In the genomic region with DNA sequence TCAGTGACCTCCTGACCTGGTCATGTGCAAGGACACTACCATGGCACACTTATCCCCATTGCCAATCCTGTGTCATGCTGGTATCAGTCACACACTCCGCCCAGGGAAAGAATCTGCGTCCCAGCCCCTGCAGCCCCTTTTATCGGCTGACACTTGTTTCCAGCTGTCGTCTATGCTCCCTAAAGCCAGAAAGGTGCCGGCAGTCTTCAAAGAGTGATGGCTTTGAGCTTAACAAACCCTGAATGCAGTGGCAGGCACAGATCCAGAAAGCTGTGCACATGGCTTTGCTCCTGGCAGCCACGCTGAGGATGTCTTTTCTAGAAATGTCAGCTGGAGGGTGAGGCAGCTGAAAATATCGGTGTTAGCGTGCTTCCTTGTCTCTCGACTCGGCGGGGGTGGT, we compare ENCODE assay signal across 10 mouse cellular contexts.
DNase-seq lines count a peak whose midpoint lies in the region; ATAC-seq and TF ChIP-seq lines count a peak whose summit lies in the region.
"Had no signal": no experiment of that assay in that cellular context is flagged by ENCODE, and none has a peak within 500 bp of the region (broad histone marks: within the 10 kb centered on the region; RNA-seq: fewer than 3 reads in every experiment).

No protein-coding gene starts in this region.

- H3K27ac ChIP-seq in gastrocnemius, adult 2 months = no peak overlapping the region
- no peak overlapping the region for H3K27ac ChIP-seq in lung, embryonic 14.5 days (ENCODE audit: low read depth)
- peak overlapping the region; percentile 53 for H3K27ac ChIP-seq in heart, embryonic 15.5 days
- H3K27ac ChIP-seq in midbrain, embryonic 16.5 days (ENCODE audit: low read length) = peak overlapping the region; percentile 39
- H3K27ac ChIP-seq: lung, embryonic 15.5 days had no signal

- H3K4me1 ChIP-seq in lung, embryonic 14.5 days (ENCODE audit: insufficient read depth) = peaks cover 6% of the 10 kb centered on the region; the same call in 1 of the 2 replicates
- H3K4me1 ChIP-seq in heart, embryonic 15.5 days (replicated peaks) = peaks cover 58% of the 10 kb centered on the region
- peaks cover 14% of the 10 kb centered on the region for H3K4me1 ChIP-seq in midbrain, embryonic 16.5 days (ENCODE audit: control insufficient read depth, insufficient read depth, low read length)

- no peak overlapping the region for H3K9ac ChIP-seq in lung, embryonic 14.5 days
- H3K9ac ChIP-seq in heart, embryonic 15.5 days = no peak overlapping the region
- 0 out of 2 replicates have a peak overlapping the region, but pooled peaks have one; percentile 23 for H3K9ac ChIP-seq in midbrain, embryonic 16.5 days (ENCODE audit: low read depth, low read length)
- H3K9ac ChIP-seq: lung, embryonic 15.5 days had no signal

- ATAC-seq in lung, embryonic 14.5 days (ENCODE audit: insufficient read depth) = peak; percentile 25; the same call in 1 of the 2 replicates
- peak; percentile 69 for ATAC-seq in heart, embryonic 15.5 days (replicated peaks; ENCODE audit: insufficient number of reproducible peaks, insufficient read depth, low FRiP score, low read depth)
- peak; percentile 22; the same call in 1 of the 2 replicates for ATAC-seq in midbrain, embryonic 16.5 days

- no peak overlapping the region for H3K4me3 ChIP-seq in gastrocnemius, adult 2 months
- H3K4me3 ChIP-seq in lung, embryonic 14.5 days (ENCODE audit: low read depth, low read length) = no peak overlapping the region
- H3K4me3 ChIP-seq in heart, embryonic 15.5 days = no peak overlapping the region
- no peak overlapping the region for H3K4me3 ChIP-seq in midbrain, embryonic 16.5 days (ENCODE audit: low read depth, low read length)
- H3K4me3 ChIP-seq: lung, embryonic 15.5 days had no signal

- 18% methylated on average over 11 of the region's 11 CpGs for WGBS in lung, embryonic 14.5 days
- WGBS in heart, embryonic 15.5 days = 13% methylated on average over 11 of the region's 11 CpGs
- 16% methylated on average over 11 of the region's 11 CpGs for WGBS in midbrain, embryonic 16.5 days

- DNase-seq in gastrocnemius, adult 2 months = peak; percentile 33
- DNase-seq in gastrocnemius, adult 18-20 months (ENCODE audit: low spot score) = no peak
- peak; percentile 65 for DNase-seq in lung, embryonic 14.5 days
- no peak for DNase-seq in lung, postnatal 36 days
- no peak for DNase-seq in urinary bladder, postnatal 4 days (ENCODE audit: low spot score in 2 of 2)
- no peak for DNase-seq in embryo, embryonic 10 days (ENCODE audit: low spot score)
- DNase-seq: gastrocnemius, postnatal 25 days had no signal

- no peaks in the 10 kb centered on the region for H3K36me3 ChIP-seq in lung, embryonic 14.5 days (ENCODE audit: insufficient read depth)
- no peaks in the 10 kb centered on the region for H3K36me3 ChIP-seq in heart, embryonic 15.5 days
- no peaks in the 10 kb centered on the region for H3K36me3 ChIP-seq in midbrain, embryonic 16.5 days (ENCODE audit: control insufficient read depth, insufficient read depth, low read length)
- H3K36me3 ChIP-seq: lung, embryonic 15.5 days had no signal

- intact Hi-C loops in gastrocnemius, adult 2 months (cut with DNase I) = no loop called here

- no peak for TF ChIP-seq CTCF in gastrocnemius, adult 2 months (IDR thresholded peaks at IDR 0.05)
- no peak for TF ChIP-seq CTCF in lung, embryonic 14.5 days (IDR thresholded peaks at IDR 0.05; ENCODE audit: low read depth)

- H3K27me3 ChIP-seq in lung, embryonic 14.5 days (ENCODE audit: insufficient read depth, low read length) = no peaks in the 10 kb centered on the region
- no peaks in the 10 kb centered on the region for H3K27me3 ChIP-seq in heart, embryonic 15.5 days
- no peaks in the 10 kb centered on the region for H3K27me3 ChIP-seq in midbrain, embryonic 16.5 days (ENCODE audit: control insufficient read depth, insufficient read depth, low read depth, low read length)
- H3K27me3 ChIP-seq: lung, embryonic 15.5 days had no signal

- H3K4me2 ChIP-seq in lung, embryonic 14.5 days = no peak overlapping the region
- peak overlapping the region; percentile 1; the same call in 1 of the 2 replicates for H3K4me2 ChIP-seq in heart, embryonic 15.5 days
- H3K4me2 ChIP-seq in midbrain, embryonic 16.5 days (ENCODE audit: low read length) = no peak overlapping the region
- H3K4me2 ChIP-seq: lung, embryonic 15.5 days had no signal

- no peaks in the 10 kb centered on the region for H3K9me3 ChIP-seq in lung, embryonic 14.5 days (ENCODE audit: low read depth, low read length)
- no peaks in the 10 kb centered on the region for H3K9me3 ChIP-seq in heart, embryonic 15.5 days (replicated peaks)
- no peaks in the 10 kb centered on the region for H3K9me3 ChIP-seq in midbrain, embryonic 16.5 days (replicated peaks; ENCODE audit: control insufficient read depth, low read length, poor library complexity, severe bottlenecking)
- H3K9me3 ChIP-seq: lung, embryonic 15.5 days had no signal

Comparison
In these comparisons a context has a peak if more than half of its experiments do, and no peak if none do; other contexts are left out.
1. DNase-seq: peak in gastrocnemius, adult 2 months (single experiment) and lung, embryonic 14.5 days (single experiment); none in gastrocnemius, adult 18-20 months (single experiment), lung, postnatal 36 days (single experiment), urinary bladder, postnatal 4 days (0 of 2) and embryo, embryonic 10 days (single experiment).
2. H3K27ac ChIP-seq: peak in heart, embryonic 15.5 days (single experiment) and midbrain, embryonic 16.5 days (single experiment); none in gastrocnemius, adult 2 months (single experiment) and lung, embryonic 14.5 days (single experiment).
3. Peak in every context shown above with its lines, with median percentiles within 50 percentile points of each other: ATAC-seq.